Mouse (Mus musculus): Measurements from ENCODE around the gene Chrne.

GRCm38 (mm10) chr11:70638293-70638692, 19.3 kb upstream of the Chrne start:
- TF ChIP-seq POLR2AphosphoS5 (IDR thresholded peaks at IDR 0.05; ENCODE audit: insufficient replicate concordance, low read depth, low read length) (no peak), CTCF (IDR thresholded peaks at IDR 0.05; ENCODE audit: low read depth, low read length) (no peak)

Measured in G1E (cell line).